Mouse (Mus musculus): ENCODE measurements around the gene Asic4. TPM values are rescaled to one million over a fixed set of nuclear protein-coding genes. Genes with fewer than 3 reads are reported as not detected.

Gene Asic4
- total RNA-seq (2015; ENCODE audit: low replicate concordance) (not detected in 2 replicates), total RNA-seq (2017; ENCODE audit: low replicate concordance) (not detected in 2 replicates)

- ATAC-seq (replicated peaks; ENCODE audit: low FRiP score, poor library complexity, severe bottlenecking) = no peak
Observed at GRCm38 (mm10) chr1:75450314-75451005, at the start of gene Asic4. Gene Asic4 (plus strand): TSS chr1:75450436.

- ATAC-seq (replicated peaks; ENCODE audit: low FRiP score, poor library complexity, severe bottlenecking) = no peak
Observed at GRCm38 (mm10) chr1:75400493-75401115, 49.6 kb upstream of the Asic4 start.

GRCm38 (mm10) chr1:75405547-75405946, 44.7 kb upstream of the Asic4 start:
- ATAC-seq (replicated peaks; ENCODE audit: low FRiP score, poor library complexity, severe bottlenecking) = no peak

- ATAC-seq (replicated peaks; ENCODE audit: low FRiP score, poor library complexity, severe bottlenecking) = no peak
Observed at GRCm38 (mm10) chr1:75406173-75406572, 44.1 kb upstream of the Asic4 start.

- ATAC-seq (replicated peaks; ENCODE audit: low FRiP score, poor library complexity, severe bottlenecking) = no peak
Observed at GRCm38 (mm10) chr1:75407056-75407455, 43.2 kb upstream of the Asic4 start.

GRCm38 (mm10) chr1:75408210-75408609, 42.0 kb upstream of the Asic4 start:
- ATAC-seq (replicated peaks; ENCODE audit: low FRiP score, poor library complexity, severe bottlenecking) = no peak

GRCm38 (mm10) chr1:75409950-75410349, 40.3 kb upstream of the Asic4 start:
- ATAC-seq (replicated peaks; ENCODE audit: low FRiP score, poor library complexity, severe bottlenecking) = no peak

- no peak for ATAC-seq (replicated peaks; ENCODE audit: low FRiP score, poor library complexity, severe bottlenecking)
Observed at GRCm38 (mm10) chr1:75412196-75412595, 38.0 kb upstream of the Asic4 start.

GRCm38 (mm10) chr1:75413749-75414148, 36.5 kb upstream of the Asic4 start:
- no peak for ATAC-seq (replicated peaks; ENCODE audit: low FRiP score, poor library complexity, severe bottlenecking)

GRCm38 (mm10) chr1:75421794-75422193, 28.4 kb upstream of the Asic4 start:
- ATAC-seq (replicated peaks; ENCODE audit: low FRiP score, poor library complexity, severe bottlenecking) = no peak

- ATAC-seq (replicated peaks; ENCODE audit: low FRiP score, poor library complexity, severe bottlenecking) = no peak
Observed at GRCm38 (mm10) chr1:75422216-75422822, 27.9 kb upstream of the Asic4 start.

- ATAC-seq (replicated peaks; ENCODE audit: low FRiP score, poor library complexity, severe bottlenecking) = no peak
Observed at GRCm38 (mm10) chr1:75422823-75423471, 27.3 kb upstream of the Asic4 start.

GRCm38 (mm10) chr1:75423780-75424390, 26.4 kb upstream of the Asic4 start:
- ATAC-seq (replicated peaks; ENCODE audit: low FRiP score, poor library complexity, severe bottlenecking) = no peak

- ATAC-seq (replicated peaks; ENCODE audit: low FRiP score, poor library complexity, severe bottlenecking) = no peak
Observed at GRCm38 (mm10) chr1:75425796-75426471, 24.3 kb upstream of the Asic4 start.

- ATAC-seq (replicated peaks; ENCODE audit: low FRiP score, poor library complexity, severe bottlenecking) = no peak
Observed at GRCm38 (mm10) chr1:75435475-75436328, 14.5 kb upstream of the Asic4 start, which contains the start of gene Gmppa. Gene Gmppa (plus strand): TSS chr1:75435930.

- ATAC-seq (replicated peaks; ENCODE audit: low FRiP score, poor library complexity, severe bottlenecking) = no peak
Observed at GRCm38 (mm10) chr1:75438782-75439181, 11.5 kb upstream of the Asic4 start.

GRCm38 (mm10) chr1:75440661-75441060, 9.6 kb upstream of the Asic4 start:
- ATAC-seq (replicated peaks; ENCODE audit: low FRiP score, poor library complexity, severe bottlenecking) = no peak

- no peak for ATAC-seq (replicated peaks; ENCODE audit: low FRiP score, poor library complexity, severe bottlenecking)
Observed at GRCm38 (mm10) chr1:75441471-75441996, 8.7 kb upstream of the Asic4 start.
